Mouse (Mus musculus): ENCODE results near the gene Bcas1. TPM values are rescaled to one million over a fixed set of nuclear protein-coding genes. Genes with fewer than 3 reads are reported as not detected.

The Bcas1 gene
- total RNA-seq (2014; fragmentation: Nextera tagmentation) (not detected in 2 replicates), total RNA-seq (2017) (0.06 and 0.55 TPM in 2 replicates), polyA plus RNA-seq (2012) (not detected in 2 replicates)

DNA sequence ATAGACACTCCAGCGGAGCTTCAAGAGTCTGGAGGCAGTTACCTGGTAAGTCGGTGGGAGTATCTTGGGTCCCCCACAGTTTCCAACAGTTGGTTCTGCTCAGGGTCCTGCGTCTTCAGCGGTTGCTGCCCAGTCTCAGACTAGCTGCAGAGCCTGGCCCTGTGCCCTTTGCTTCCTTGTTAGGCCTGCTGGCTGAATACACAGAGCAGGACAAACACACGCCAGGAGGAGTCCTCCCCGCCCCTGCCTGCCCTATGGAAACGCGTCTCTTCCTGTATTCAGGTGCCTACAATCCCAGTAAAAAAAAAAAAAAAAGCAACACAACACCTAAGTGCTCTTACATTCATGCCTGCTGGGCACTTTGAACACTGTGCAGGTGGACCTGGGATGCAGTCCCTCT, at the start of gene Bcas1:
Bcas1 (minus strand) TSS at position 142 of the 400 bp plus-strand sequence.
- Histone ChIP-seq H3K27me3 (ENCODE audit: insufficient read depth, low read length) (no peaks in the 10 kb centered on the region), H3K9me3 (replicated peaks) (peaks cover 82% of the 10 kb centered on the region), H3K4me1 (ENCODE audit: insufficient read depth, low read depth, low read length) (no peaks in the 10 kb centered on the region; the same call in 1 of the 2 replicates), H3K4me3 (ENCODE audit: low read depth, low read length) (no peak within 1 kb of the TSS), H3K36me3 (replicated peaks) (no peaks in the 10 kb centered on the region)
- no peak for TF ChIP-seq TAL1 (conservative IDR thresholded peaks at IDR 0.05; ENCODE audit: low read depth, low read length)
- TF ChIP-seq GATA1 (IDR thresholded peaks at IDR 0.05; ENCODE audit: borderline replicate concordance, low read length) = no peak
- no peak for TF ChIP-seq GATA2 (IDR thresholded peaks at IDR 0.05; ENCODE audit: borderline replicate concordance, low read depth, low read length)
- no peak for TF ChIP-seq POLR2AphosphoS5 (IDR thresholded peaks at IDR 0.05; ENCODE audit: insufficient replicate concordance, low read depth, low read length)
- TF ChIP-seq CTCF (IDR thresholded peaks at IDR 0.05; ENCODE audit: low read depth, low read length) = no peak
- ATAC-seq (ENCODE audit: extremely low read depth, insufficient number of reproducible peaks, low FRiP score, poor library complexity, severe bottlenecking) = no peak
- no peak for DNase-seq (ENCODE audit: low spot score)

DNA sequence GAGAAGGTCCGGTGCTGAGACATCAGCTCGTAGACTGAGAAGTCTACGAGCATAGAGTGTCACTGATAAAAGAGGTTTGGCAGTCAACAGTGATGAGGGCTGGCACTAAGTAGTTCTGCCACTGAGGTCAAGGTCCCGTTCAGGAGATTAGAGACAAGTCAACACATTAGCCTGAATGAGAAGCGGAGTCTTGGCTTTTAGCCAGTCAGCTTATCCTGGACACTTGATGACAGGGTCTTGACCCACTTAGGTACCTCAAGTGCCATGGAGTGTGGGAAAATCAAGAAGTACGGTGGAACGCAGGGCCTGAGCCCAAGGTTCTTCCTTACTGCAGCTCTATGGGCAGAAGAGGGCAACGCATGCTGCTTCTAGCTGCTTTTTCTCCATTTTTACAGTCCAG, 49.0 kb upstream of the Bcas1 start:
- TF ChIP-seq GATA2 (IDR thresholded peaks at IDR 0.05; ENCODE audit: borderline replicate concordance, low read depth, low read length) (no peak), GATA1 (IDR thresholded peaks at IDR 0.05; ENCODE audit: borderline replicate concordance, low read length) (no peak), CTCF (IDR thresholded peaks at IDR 0.05; ENCODE audit: low read depth, low read length) (no peak), TAL1 (conservative IDR thresholded peaks at IDR 0.05; ENCODE audit: low read depth, low read length) (no peak), POLR2AphosphoS5 (IDR thresholded peaks at IDR 0.05; ENCODE audit: insufficient replicate concordance, low read depth, low read length) (no peak)
- H3K4me1 ChIP-seq (ENCODE audit: insufficient read depth, low read depth, low read length) = no peaks in the 10 kb centered on the region
- H3K4me3 ChIP-seq (ENCODE audit: low read depth, low read length) = no peak overlapping the region
- no peaks in the 10 kb centered on the region for H3K36me3 ChIP-seq (replicated peaks)
- no peaks in the 10 kb centered on the region for H3K27me3 ChIP-seq (ENCODE audit: insufficient read depth, low read length)
- peaks cover 54% of the 10 kb centered on the region for H3K9me3 ChIP-seq (replicated peaks)
- no peak for DNase-seq (ENCODE audit: low spot score)
- no peak for ATAC-seq (ENCODE audit: extremely low read depth, insufficient number of reproducible peaks, low FRiP score, poor library complexity, severe bottlenecking)

DNA sequence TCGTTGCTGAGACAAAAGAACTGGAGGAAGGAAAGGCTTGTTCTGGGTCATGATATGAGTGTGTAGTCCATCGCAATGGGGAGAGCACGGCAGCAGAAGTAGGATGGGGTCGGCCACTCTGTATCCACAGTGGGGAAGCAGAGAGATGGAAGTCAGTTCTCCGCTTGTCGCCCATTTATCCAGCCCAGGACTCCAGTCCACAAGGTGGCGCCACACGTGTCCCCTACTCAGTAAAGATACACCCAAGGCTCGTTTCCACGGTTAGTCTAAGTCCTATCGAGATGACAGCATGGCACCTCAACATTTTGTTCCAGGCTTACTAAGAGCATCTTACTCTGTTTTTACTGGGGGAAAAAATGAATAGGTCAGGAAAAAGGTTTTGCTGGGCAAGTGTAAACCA, 48.6 kb upstream of the Bcas1 start:
- ATAC-seq (ENCODE audit: extremely low read depth, insufficient number of reproducible peaks, low FRiP score, poor library complexity, severe bottlenecking) = no peak
- H3K4me3 ChIP-seq (ENCODE audit: low read depth, low read length) = no peak overlapping the region
- no peak for DNase-seq (ENCODE audit: low spot score)

DNA sequence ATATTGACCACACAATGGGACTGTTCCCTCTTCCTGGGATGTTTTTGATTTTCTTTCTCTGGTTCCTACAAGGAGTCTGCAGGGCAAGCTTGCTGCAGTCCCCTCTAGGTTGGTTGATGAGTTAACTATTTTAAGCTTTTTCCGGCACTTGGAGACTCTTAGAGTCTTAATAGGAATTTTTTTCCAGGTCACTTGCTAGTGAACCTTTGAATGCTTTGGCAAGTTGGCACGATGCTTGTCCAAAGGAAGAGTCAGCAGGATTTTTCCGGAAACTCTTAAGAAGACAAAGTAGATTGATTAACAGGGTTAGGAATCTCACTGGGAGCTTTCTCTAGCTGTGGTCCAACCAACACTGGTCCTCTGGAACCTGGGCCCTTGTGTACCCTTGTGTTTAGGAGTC, 47.5 kb upstream of the Bcas1 start:
- no peak overlapping the region for H3K4me3 ChIP-seq (ENCODE audit: low read depth, low read length)
- no peaks in the 10 kb centered on the region for H3K27me3 ChIP-seq (ENCODE audit: insufficient read depth, low read length)
- H3K4me1 ChIP-seq (ENCODE audit: insufficient read depth, low read depth, low read length) = no peaks in the 10 kb centered on the region
- ATAC-seq (ENCODE audit: extremely low read depth, insufficient number of reproducible peaks, low FRiP score, poor library complexity, severe bottlenecking) (no peak), DNase-seq (ENCODE audit: low spot score) (no peak)
- no peak for TF ChIP-seq TAL1 (conservative IDR thresholded peaks at IDR 0.05; ENCODE audit: low read depth, low read length)
- no peak for TF ChIP-seq GATA1 (IDR thresholded peaks at IDR 0.05; ENCODE audit: borderline replicate concordance, low read length)
- no peak for TF ChIP-seq CTCF (IDR thresholded peaks at IDR 0.05; ENCODE audit: low read depth, low read length)
- no peak for TF ChIP-seq POLR2AphosphoS5 (IDR thresholded peaks at IDR 0.05; ENCODE audit: insufficient replicate concordance, low read depth, low read length)
- TF ChIP-seq GATA2 (IDR thresholded peaks at IDR 0.05; ENCODE audit: borderline replicate concordance, low read depth, low read length) = no peak
- peaks cover 53% of the 10 kb centered on the region for H3K9me3 ChIP-seq (replicated peaks)
- H3K36me3 ChIP-seq (replicated peaks) = no peaks in the 10 kb centered on the region

More for the DNA sequence above, 48.6 kb upstream of the Bcas1 start:
- Histone ChIP-seq H3K4me1 (ENCODE audit: insufficient read depth, low read depth, low read length) (no peaks in the 10 kb centered on the region), H3K36me3 (replicated peaks) (no peaks in the 10 kb centered on the region), H3K9me3 (replicated peaks) (peaks cover 54% of the 10 kb centered on the region), H3K27me3 (ENCODE audit: insufficient read depth, low read length) (no peaks in the 10 kb centered on the region)
- TF ChIP-seq TAL1 (conservative IDR thresholded peaks at IDR 0.05; ENCODE audit: low read depth, low read length) = no peak

DNA sequence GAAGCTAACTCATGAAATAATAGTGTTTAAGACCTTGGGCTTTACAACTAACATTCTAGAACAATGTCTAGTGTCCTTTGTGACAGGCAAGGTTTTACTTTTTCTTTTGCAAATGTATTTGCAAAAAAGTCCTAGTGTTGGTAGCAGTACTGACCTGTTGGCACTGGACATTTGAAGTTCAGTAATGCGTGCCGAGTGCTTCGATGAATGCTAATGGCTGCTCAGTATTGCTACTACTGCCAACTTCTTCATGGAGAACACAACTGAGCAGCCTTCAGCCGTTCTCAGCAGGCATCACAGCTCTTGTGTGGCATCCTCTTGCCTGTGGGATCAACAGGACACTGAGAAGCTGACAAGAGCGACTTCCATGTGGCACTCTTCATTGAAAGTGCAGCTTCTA, 46.5 kb upstream of the Bcas1 start:
- H3K27me3 ChIP-seq (ENCODE audit: insufficient read depth, low read length) = no peaks in the 10 kb centered on the region
- no peaks in the 10 kb centered on the region for H3K4me1 ChIP-seq (ENCODE audit: insufficient read depth, low read depth, low read length)
- H3K9me3 ChIP-seq (replicated peaks) = peaks cover 55% of the 10 kb centered on the region
- no peak for TF ChIP-seq GATA2 (IDR thresholded peaks at IDR 0.05; ENCODE audit: borderline replicate concordance, low read depth, low read length)
- TF ChIP-seq CTCF (IDR thresholded peaks at IDR 0.05; ENCODE audit: low read depth, low read length) = no peak
- no peak for TF ChIP-seq TAL1 (conservative IDR thresholded peaks at IDR 0.05; ENCODE audit: low read depth, low read length)
- TF ChIP-seq POLR2AphosphoS5 (IDR thresholded peaks at IDR 0.05; ENCODE audit: insufficient replicate concordance, low read depth, low read length) = no peak
- no peak for TF ChIP-seq GATA1 (IDR thresholded peaks at IDR 0.05; ENCODE audit: borderline replicate concordance, low read length)
- ATAC-seq (ENCODE audit: extremely low read depth, insufficient number of reproducible peaks, low FRiP score, poor library complexity, severe bottlenecking) (no peak), DNase-seq (ENCODE audit: low spot score) (no peak)
- no peak overlapping the region for H3K4me3 ChIP-seq (ENCODE audit: low read depth, low read length)
- no peaks in the 10 kb centered on the region for H3K36me3 ChIP-seq (replicated peaks)

DNA sequence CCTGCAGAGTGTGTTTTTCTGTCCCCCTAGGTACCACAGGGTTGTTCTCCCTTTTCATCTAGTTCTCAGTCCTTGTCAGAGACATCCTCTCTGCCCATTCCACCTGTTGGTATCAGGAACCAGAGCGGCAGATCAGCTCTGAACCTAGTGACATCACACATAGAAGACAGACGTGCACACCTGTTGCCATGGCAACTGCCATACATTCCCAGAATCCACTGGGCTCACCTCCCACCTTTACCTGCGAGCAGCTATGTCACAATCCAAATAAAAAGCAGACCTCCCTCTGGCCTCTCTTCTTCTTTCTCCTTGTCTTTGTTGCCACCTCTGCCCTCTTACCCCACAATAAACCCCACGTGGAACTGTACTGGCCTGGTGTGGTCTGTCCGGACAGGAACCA, 42.9 kb upstream of the Bcas1 start:
- Histone ChIP-seq H3K9me3 (replicated peaks) (peaks cover 62% of the 10 kb centered on the region), H3K36me3 (replicated peaks) (no peaks in the 10 kb centered on the region), H3K4me1 (ENCODE audit: insufficient read depth, low read depth, low read length) (no peaks in the 10 kb centered on the region), H3K4me3 (ENCODE audit: low read depth, low read length) (no peak overlapping the region), H3K27me3 (ENCODE audit: insufficient read depth, low read length) (no peaks in the 10 kb centered on the region)
- ATAC-seq (ENCODE audit: extremely low read depth, insufficient number of reproducible peaks, low FRiP score, poor library complexity, severe bottlenecking) (no peak), DNase-seq (ENCODE audit: low spot score) (no peak)
- TF ChIP-seq POLR2AphosphoS5 (IDR thresholded peaks at IDR 0.05; ENCODE audit: insufficient replicate concordance, low read depth, low read length) (no peak), GATA2 (IDR thresholded peaks at IDR 0.05; ENCODE audit: borderline replicate concordance, low read depth, low read length) (no peak), TAL1 (conservative IDR thresholded peaks at IDR 0.05; ENCODE audit: low read depth, low read length) (no peak), GATA1 (IDR thresholded peaks at IDR 0.05; ENCODE audit: borderline replicate concordance, low read length) (no peak), CTCF (IDR thresholded peaks at IDR 0.05; ENCODE audit: low read depth, low read length) (no peak)

Data from G1E (cell line).